Mouse (Mus musculus): ENCODE results near the gene Taldo1.

Gene Taldo1

GRCm38 (mm10) chr7:141391625-141392551 is at the start of gene Taldo1:
Taldo1 (plus strand) TSS chr7:141392199.
- DNase-seq (ENCODE audit: low spot score), result peak; percentile 94

- no peak for DNase-seq (ENCODE audit: low spot score)
Measured at GRCm38 (mm10) chr7:141343230-141343629, 48.8 kb upstream of the Taldo1 start.

GRCm38 (mm10) chr7:141343696-141344095 is 48.3 kb upstream of the Taldo1 start:
- DNase-seq (ENCODE audit: low spot score), result no peak

- DNase-seq (ENCODE audit: low spot score), result peak; percentile 71
Measured at GRCm38 (mm10) chr7:141344787-141345186, 47.2 kb upstream of the Taldo1 start.

GRCm38 (mm10) chr7:141351061-141351460 is 40.9 kb upstream of the Taldo1 start:
- no peak for DNase-seq (ENCODE audit: low spot score)

GRCm38 (mm10) chr7:141355051-141355450 is 36.9 kb upstream of the Taldo1 start:
- no peak for DNase-seq (ENCODE audit: low spot score)

GRCm38 (mm10) chr7:141355626-141356326 is 36.2 kb upstream of the Taldo1 start:
- DNase-seq (ENCODE audit: low spot score), result no peak

- DNase-seq (ENCODE audit: low spot score), result no peak
Measured at GRCm38 (mm10) chr7:141356971-141357370, 35.0 kb upstream of the Taldo1 start.

- peak; percentile 48 for DNase-seq (ENCODE audit: low spot score)
Measured at GRCm38 (mm10) chr7:141361510-141361909, 30.5 kb upstream of the Taldo1 start.

GRCm38 (mm10) chr7:141363106-141363751 is 28.8 kb upstream of the Taldo1 start:
- peak; percentile 72 for DNase-seq (ENCODE audit: low spot score)

GRCm38 (mm10) chr7:141363752-141364125 is 28.3 kb upstream of the Taldo1 start:
- no peak for DNase-seq (ENCODE audit: low spot score)

GRCm38 (mm10) chr7:141364349-141365048 is 27.5 kb upstream of the Taldo1 start:
- no peak for DNase-seq (ENCODE audit: low spot score)

- DNase-seq (ENCODE audit: low spot score), result no peak
Measured at GRCm38 (mm10) chr7:141365049-141365445, 27.0 kb upstream of the Taldo1 start.

- DNase-seq (ENCODE audit: low spot score), result no peak
Measured at GRCm38 (mm10) chr7:141367358-141367757, 24.6 kb upstream of the Taldo1 start.

- DNase-seq (ENCODE audit: low spot score), result no peak
Measured at GRCm38 (mm10) chr7:141369918-141370317, 22.1 kb upstream of the Taldo1 start.

- DNase-seq (ENCODE audit: low spot score), result no peak
Measured at GRCm38 (mm10) chr7:141371942-141372595, 19.9 kb upstream of the Taldo1 start.

GRCm38 (mm10) chr7:141373611-141374010 is 18.4 kb upstream of the Taldo1 start:
- no peak for DNase-seq (ENCODE audit: low spot score)

- DNase-seq (ENCODE audit: low spot score), result no peak
Measured at GRCm38 (mm10) chr7:141374399-141374798, 17.6 kb upstream of the Taldo1 start.

GRCm38 (mm10) chr7:141379584-141379983 is 12.4 kb upstream of the Taldo1 start:
- DNase-seq (ENCODE audit: low spot score), result no peak

GRCm38 (mm10) chr7:141381068-141381835 is 10.7 kb upstream of the Taldo1 start:
- no peak for DNase-seq (ENCODE audit: low spot score)

Measured in T-cell, adult 2 months (primary cell).